Mouse (Mus musculus): Measurements from ENCODE around the gene Ankib1.
"Not testable (repeated sequence)": the region's sequence is repeated elsewhere in the genome, so short reads cannot be mapped to it uniquely, and the experiment has no call there.

Gene Ankib1

DNA sequence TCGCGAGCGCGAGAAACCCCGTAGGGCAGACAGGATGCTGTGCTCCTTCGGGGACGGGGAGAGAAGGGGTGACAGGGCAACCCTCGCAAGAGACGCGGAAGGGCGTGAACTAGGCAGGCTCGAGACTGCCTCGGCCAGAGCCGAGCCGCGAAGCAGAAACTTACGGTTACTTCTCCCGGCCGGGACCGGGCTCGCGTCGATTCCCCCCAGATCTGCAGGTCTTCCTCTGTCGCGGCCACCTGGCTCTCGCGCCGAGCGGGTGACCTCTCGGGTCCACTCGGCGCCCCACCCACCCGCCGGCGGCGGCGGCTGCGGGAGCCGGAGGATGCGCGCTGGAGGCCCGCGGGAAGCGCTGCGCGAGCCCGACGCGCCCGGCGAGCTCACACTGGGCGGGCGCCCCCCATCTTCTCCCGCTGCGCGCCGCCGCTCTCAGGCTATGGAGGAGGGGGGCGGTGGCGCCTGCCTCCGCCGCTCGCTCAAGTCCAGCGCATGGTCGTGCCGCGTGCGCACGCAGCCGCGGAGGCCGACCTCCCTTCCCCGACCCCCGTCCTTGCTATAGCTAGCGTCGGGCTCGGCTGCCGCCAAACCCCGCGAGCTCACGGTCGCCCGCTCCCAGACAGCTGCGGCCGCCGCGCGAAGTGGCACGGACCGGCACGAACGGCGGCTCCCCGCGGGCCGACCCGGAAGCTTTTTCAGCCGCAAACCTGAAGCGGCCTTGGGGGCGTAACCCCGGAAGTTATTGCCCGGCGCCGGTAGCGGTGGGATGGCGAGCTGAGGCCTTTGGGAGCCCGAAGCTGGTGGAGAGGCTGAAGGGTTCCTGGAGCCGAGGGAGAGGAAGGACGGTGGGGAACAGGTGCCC is at the start of gene Ankib1, which contains the start of gene Krit1:
TSS of gene Ankib1 (minus strand) at position 493 of the 859 bp plus-strand sequence.
TSS of gene Krit1 (plus strand) at position 752 of the 859 bp plus-strand sequence.
- DNase-seq (ENCODE audit: low spot score in 2 of 2) = peak; percentile 83 to 86

- no peak for DNase-seq (ENCODE audit: low spot score in 2 of 2)
Measured at GRCm38 (mm10) chr5:3845026-3845425, 42.3 kb upstream of the Ankib1 start, which contains the start of gene Lrrd1. Lrrd1 (plus strand) TSS chr5:3845173.

GRCm38 (mm10) chr5:3834107-3834506 is 31.4 kb upstream of the Ankib1 start:
- DNase-seq (ENCODE audit: low spot score in 2 of 2) = no peak

DNA sequence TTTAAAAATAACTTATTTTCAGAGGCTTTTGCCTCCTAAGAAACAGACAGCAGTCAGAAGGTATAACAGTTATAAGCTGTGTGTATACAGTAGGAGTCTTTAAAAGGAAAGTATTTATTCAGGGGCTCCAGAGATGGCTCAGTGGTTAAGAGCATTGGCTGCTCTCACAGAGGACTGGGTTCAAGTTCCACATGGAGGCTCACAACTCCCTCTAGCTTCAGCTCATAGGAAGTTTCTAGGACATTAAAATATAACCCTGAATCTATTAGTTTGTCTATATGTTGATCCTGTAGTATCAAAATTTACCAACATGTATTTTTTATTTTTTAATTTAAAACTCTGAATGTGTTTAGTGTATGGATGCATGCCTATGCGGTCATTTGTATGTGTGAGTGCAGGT is 5.7 kb upstream of the Ankib1 start:
- no peak for DNase-seq (ENCODE audit: low spot score in 2 of 2)

- DNase-seq (ENCODE audit: low spot score in 2 of 2) = no peak
Measured at GRCm38 (mm10) chr5:3803292-3804165, 804 bp upstream of the Ankib1 start.

- no peak for DNase-seq (ENCODE audit: low spot score in 2 of 2)
Measured at GRCm38 (mm10) chr5:3801672-3802432, 873 bp downstream of the Ankib1 start.

GRCm38 (mm10) chr5:3800881-3801280 is 1.8 kb downstream of the Ankib1 start:
- DNase-seq (ENCODE audit: low spot score in 2 of 2) = no peak

- no peak for DNase-seq (ENCODE audit: low spot score in 2 of 2)
Measured at GRCm38 (mm10) chr5:3800041-3800440, 2.7 kb downstream of the Ankib1 start.

GRCm38 (mm10) chr5:3798656-3799055 is 4.1 kb downstream of the Ankib1 start:
- not testable (repeated sequence) for DNase-seq (ENCODE audit: low spot score in 2 of 2)

- DNase-seq (ENCODE audit: low spot score in 2 of 2) = not testable (repeated sequence)
Measured at GRCm38 (mm10) chr5:3797101-3797500, 5.6 kb downstream of the Ankib1 start.

DNA sequence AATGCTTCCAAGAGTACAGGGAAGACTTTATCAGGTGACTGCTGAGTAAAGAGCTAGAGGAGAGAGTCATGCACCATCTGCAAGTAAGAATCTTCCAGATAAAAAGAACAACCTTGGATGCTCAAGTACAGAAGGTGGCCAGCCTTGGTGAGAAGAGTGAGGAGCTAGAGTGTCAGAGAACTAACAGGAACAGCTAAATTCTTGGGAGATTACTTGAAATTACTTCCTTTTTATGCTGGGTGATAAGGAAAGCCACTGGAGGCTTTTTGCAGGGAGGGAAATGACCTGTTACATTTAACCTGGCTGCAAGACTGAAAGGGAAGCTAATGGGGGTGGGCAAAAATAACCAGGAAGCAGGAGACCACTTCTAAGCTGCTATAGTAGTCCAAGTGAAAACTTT is 11.7 kb downstream of the Ankib1 start:
- DNase-seq (ENCODE audit: low spot score in 2 of 2) = no peak

DNA sequence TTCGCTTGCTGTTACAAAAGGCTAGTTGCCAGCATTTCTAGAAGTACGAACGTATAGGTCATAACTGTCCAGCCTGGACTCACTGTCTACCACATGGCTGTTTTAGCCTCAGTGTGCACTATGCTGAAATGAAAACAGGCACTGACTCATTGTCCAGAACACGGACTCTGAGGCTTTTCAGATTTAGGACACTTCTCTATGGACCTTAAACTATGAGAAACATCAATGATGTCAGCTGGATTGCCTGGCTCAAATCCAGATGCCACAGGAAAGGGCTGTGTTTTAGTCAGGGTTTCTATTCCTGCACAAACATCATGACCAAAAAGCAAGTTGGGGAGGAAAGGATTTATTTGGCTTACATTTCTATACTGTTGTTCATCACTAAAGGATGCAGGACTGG is 15.2 kb downstream of the Ankib1 start:
- no peak for DNase-seq (ENCODE audit: low spot score in 2 of 2)

GRCm38 (mm10) chr5:3784751-3785496 is 17.8 kb downstream of the Ankib1 start:
- no peak for DNase-seq (ENCODE audit: low spot score in 2 of 2)

GRCm38 (mm10) chr5:3783947-3784681 is 18.6 kb downstream of the Ankib1 start:
- DNase-seq (ENCODE audit: low spot score in 2 of 2) = no peak

- no peak for DNase-seq (ENCODE audit: low spot score in 2 of 2)
Measured at GRCm38 (mm10) chr5:3782670-3783069, 20.1 kb downstream of the Ankib1 start.

DNA sequence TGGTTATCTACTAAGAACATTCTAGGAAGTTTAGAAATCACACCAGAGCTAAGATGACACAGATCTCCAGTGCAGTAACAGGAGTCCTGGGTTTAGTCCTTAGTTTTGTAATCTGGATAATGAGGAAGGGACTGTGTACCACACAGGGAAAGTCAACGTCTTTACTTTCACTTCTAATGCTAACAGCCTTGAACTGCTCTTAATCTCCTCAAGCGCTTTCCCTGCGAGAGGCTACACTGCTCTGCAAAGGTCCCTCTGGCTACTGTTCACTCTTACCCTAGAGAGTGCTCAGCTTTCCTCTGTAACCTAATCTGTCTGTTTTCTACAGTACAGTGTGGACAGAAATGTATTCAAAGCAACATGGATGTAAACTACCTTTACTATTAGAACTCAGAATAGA is 30.7 kb downstream of the Ankib1 start:
- DNase-seq (ENCODE audit: low spot score in 2 of 2) = no peak

GRCm38 (mm10) chr5:3771512-3771911 is 31.2 kb downstream of the Ankib1 start:
- no peak for DNase-seq (ENCODE audit: low spot score in 2 of 2)

GRCm38 (mm10) chr5:3750536-3750935 is 52.2 kb downstream of the Ankib1 start:
- DNase-seq (ENCODE audit: low spot score in 2 of 2) = not testable (repeated sequence)

- not testable (repeated sequence) for DNase-seq (ENCODE audit: low spot score in 2 of 2)
Measured at GRCm38 (mm10) chr5:3732846-3733245, 69.9 kb downstream of the Ankib1 start.

GRCm38 (mm10) chr5:3728820-3729219 is 73.9 kb downstream of the Ankib1 start:
- no peak for DNase-seq (ENCODE audit: low spot score in 2 of 2)

Measured in urinary bladder, adult 18-20 months (tissue).